Mouse (Mus musculus) right cerebral cortex, adult 2 months (tissue): ENCODE measurements around the gene Os9.
"Not testable (repeated sequence)": the region's sequence is repeated elsewhere in the genome, so short reads cannot be mapped to it uniquely, and the experiment has no call there.

Experiments
- DNase-seq, 2 experiments: peaks; one replicate each; pipeline ENCODE4 v3.0.0; 2021 to 2022; ENCODE audit warnings: low spot score in 2 of 2

The Os9 gene

GRCm38 (mm10) chr10:127121066-127121477 lies at the start of gene Os9:
Os9 (minus strand) TSS chr10:127121131.
- DNase-seq, result peak; percentile 97

- peak in 1 of 2 experiments; percentile 18 for DNase-seq
Observed at GRCm38 (mm10) chr10:127170002-127170401, 49.1 kb upstream of the Os9 start.

GRCm38 (mm10) chr10:127167614-127168192 lies 46.8 kb upstream of the Os9 start:
- DNase-seq, result peak in 1 of 2 experiments; percentile 10

- peak in 1 of 2 experiments; percentile 11 for DNase-seq
Observed at GRCm38 (mm10) chr10:127166771-127167613, 46.1 kb upstream of the Os9 start.

GRCm38 (mm10) chr10:127166404-127166715 lies 45.4 kb upstream of the Os9 start:
- no peak for DNase-seq

GRCm38 (mm10) chr10:127165654-127166403 lies 44.9 kb upstream of the Os9 start:
- DNase-seq, result peak; percentile 58 to 75

DNA sequence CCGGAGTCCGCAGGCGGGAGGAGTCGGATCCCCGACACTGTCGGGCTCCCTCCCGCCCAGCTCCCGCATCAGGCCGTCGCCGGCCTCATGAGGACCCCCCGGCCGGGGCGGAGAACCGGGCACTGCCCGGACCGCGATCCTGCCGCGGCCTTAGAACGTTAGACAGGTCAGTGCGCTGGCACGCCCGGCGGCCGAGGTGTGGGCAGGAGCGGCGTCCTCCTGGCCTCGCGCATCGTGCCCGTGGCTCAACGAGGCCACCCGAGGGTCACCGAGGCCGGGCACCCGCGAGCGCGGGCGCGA lies 44.4 kb upstream of the Os9 start:
- peak in 1 of 2 experiments; percentile 44 for DNase-seq

DNA sequence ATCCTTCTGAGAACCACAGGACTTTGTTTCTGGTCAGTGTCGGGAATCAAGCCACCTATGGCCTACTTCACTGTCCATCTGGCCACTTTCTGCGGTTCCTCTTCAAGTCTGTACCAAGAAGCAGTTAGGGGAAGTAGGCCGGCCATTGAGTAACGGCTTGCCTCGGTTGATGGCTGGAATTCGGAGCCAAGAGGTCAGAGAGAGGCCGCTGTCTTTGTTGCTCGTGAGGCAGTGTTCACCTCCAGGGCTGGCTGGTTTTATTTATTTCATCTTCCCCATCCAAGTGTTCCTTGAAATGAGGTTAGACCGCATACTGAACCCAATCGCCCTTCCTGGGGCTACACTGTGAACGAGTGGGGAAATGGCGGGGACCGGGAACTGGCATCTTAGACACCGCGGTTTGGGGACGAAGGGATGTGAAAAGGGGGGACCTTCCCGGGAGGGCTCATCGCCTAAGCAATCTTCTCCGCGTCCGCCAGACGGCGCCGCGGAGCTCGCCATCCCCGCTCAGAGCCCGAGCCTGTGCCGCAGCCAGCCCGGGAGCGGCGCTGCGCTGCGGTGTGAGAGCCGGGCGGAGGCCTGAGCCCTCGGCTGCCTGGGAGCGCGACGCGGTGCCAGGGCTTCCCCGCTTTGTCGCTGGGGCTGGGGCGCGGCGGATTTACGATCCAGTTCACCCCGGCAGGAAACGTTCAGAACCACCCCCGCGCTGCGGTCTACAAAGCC lies 43.9 kb upstream of the Os9 start, which contains the start of gene B4galnt1:
B4galnt1 (plus strand) TSS at position 595 of the 723 bp plus-strand sequence.
- DNase-seq, result peak; percentile 76 to 83

DNA sequence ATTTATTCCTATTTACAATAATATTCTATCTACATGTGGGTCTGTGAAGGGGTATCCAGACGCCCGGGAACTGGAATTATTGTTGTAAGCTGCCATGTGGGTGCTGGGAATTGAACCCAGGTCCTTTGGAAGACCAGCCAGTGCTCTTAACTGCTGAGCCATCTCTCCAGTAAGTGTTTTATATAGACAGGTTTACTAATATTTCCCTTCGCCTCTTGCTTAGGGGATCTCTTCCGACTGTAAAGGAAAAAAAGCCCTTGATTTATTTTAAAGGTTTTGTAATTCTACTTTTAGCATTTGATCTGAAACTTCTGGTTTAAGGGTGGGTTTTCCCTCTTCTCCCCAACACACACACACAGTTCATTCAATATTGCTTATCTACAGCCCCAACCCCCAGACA lies 43.3 kb upstream of the Os9 start:
- no peak for DNase-seq

- DNase-seq, result peak; percentile 44 to 50
Observed at GRCm38 (mm10) chr10:127162771-127163261, 41.9 kb upstream of the Os9 start.

- DNase-seq, result no peak
Observed at GRCm38 (mm10) chr10:127160728-127161127, 39.8 kb upstream of the Os9 start.

DNA sequence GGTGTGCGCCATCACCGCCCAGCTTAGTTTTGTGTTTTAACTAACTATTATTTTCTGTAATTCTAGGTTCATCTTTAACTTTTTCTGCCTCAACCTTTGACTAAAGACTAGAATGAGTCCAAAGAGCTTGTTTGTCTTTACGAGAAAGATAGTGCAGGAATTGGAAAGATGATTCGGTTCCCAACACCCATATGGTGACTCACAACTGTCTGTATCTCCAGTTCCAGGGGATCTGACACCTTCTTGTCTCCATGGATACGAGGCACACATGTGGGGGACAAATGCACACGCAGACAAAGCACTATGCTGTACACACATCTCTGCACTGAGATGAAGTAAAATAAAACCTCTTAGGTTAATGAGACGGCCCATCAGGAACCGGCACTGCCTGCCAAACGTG lies 39.1 kb upstream of the Os9 start:
- DNase-seq, result peak in 1 of 2 experiments; percentile 65

DNA sequence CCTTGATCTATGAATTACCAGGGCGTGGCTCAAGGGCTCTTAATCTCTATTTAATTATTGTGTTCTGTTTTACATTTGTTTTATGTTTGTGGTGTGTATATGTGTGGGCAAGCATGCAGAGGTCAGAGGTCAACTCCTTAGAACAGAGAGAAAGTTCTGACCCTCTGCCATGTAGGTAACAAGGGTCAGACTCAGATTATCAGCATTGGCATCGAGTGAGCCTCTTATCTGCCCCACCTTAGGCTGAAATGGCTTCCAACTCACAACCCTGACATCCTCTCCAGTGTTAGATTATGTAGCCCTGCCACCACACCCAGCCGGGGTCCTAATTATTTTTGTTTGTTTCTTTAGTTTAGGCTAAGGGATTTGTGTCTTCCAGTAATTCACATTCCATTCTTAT lies 37.5 kb upstream of the Os9 start:
- DNase-seq, result no peak

DNA sequence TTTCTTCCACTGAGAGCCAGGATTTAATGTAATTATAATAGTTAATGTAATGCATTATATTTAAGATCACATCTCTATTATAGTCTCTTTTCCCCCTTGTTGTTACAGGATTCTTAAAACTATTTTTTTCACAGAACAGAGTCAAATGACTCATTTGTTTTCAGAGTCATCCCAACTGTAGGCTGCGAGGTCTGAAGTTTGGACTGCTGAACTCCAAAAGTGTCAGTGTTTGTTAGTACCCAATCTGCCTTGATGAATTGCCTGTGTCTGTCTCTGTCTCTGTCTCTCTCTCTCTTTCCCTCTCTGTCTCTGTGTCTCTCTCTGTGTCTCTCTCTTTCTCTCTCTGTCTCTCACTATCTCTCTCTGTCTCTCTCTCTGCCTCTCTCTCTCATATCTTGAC lies 35.6 kb upstream of the Os9 start:
- DNase-seq, result no peak

DNA sequence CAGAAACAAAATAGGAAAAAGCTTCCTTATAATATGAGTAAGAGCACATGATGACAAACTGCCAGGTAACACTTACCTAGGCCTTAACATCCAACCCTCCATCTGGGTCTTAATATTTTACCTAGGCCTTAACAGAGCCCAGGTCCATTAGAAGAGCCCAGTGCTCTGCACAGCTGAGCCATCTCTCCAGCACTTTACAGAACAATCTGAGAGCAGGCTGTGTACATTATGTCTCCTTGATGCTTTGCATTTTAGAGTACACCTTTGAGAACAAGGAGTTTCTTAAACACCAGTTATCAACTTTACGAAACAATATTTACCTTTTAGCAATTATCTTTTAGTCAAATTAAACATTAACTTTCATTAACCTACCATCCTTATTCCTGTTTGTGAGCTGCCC lies 35.2 kb upstream of the Os9 start:
- no peak for DNase-seq

DNA sequence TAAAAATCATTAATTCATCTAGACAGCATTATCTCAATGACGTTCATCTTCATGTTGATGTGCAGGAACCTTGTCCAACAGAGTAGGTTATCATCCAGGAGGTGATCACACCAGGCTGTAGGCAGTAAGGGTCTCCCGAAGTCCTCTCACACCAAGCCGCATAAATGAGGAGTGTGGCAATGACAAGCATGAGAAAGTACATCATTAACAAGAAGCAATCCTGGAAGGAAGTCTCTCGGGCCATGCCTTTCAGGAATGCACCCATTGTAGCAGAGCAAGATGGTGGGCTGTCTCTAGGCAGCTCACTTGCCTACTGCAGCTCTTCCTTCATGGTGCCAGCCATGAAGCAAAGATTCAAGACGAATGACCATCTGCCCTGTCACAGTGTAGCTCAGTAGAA lies 33.7 kb upstream of the Os9 start:
- DNase-seq, result no peak

DNA sequence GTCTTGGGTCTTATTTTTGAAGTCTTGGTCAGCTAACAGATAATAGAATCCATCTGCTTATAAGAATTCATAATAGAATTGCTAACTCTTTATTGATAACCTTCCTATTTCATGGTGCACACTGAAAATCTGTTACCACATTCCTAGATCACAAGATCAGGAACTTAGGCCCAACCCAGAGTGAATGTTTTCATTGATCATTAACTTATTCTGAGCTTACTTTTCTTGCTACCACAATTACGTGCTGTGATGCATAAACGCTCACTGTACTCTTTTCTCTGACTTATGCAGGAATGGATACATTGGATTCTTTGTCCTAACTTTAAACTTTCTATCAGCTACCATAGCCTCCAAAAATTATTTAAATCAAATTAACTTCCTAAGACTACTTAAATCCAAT lies 33.3 kb upstream of the Os9 start:
- DNase-seq, result no peak

GRCm38 (mm10) chr10:127153323-127153722 lies 32.4 kb upstream of the Os9 start:
- DNase-seq, result no peak

- DNase-seq, result not testable (repeated sequence)
Observed at GRCm38 (mm10) chr10:127152556-127152955, 31.6 kb upstream of the Os9 start.

- not testable (repeated sequence) for DNase-seq
Observed at GRCm38 (mm10) chr10:127151233-127151632, 30.3 kb upstream of the Os9 start.

DNA sequence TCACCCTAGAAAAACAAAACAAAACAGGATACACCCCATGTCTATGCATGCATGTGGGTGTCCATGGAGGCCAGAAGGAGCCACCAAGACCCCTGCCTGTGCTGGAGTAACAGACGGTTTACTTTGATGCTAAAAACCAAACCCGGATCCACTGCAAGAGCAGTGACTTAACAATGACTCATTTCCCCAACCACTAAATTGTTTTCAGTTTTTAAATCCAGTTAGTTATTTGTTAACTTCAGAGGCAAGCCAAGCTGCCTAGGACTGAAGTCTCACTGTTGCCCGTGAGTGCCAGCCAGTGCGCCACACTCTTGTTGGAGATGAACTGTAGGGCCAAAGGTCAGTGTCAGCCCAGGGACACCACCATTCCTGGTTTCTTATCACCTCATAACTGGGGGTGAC lies 29.5 kb upstream of the Os9 start:
- no peak for DNase-seq

- no peak for DNase-seq
Observed at GRCm38 (mm10) chr10:127147135-127147534, 26.2 kb upstream of the Os9 start.
